Mouse (Mus musculus): ENCODE data around the gene Ddias.

- TF ChIP-seq CTCF (IDR thresholded peaks at IDR 0.05; ENCODE audit: low read depth, low read length) (no peak), POLR2A (IDR thresholded peaks at IDR 0.05; ENCODE audit: borderline replicate concordance, low read depth, low read length) (no peak)
These were observed 52.2 kb downstream of the Ddias start for GRCm38 (mm10) chr7:92821871-92822270.

Measured in bone marrow macrophage, adult 2 months (primary cell).